Mouse (Mus musculus) kidney, adult 11 months (tissue): ENCODE results near the gene Clrn3.
"Not testable (repeated sequence)": the region's sequence is repeated elsewhere in the genome, so short reads cannot be mapped to it uniquely, and the experiment has no call there.

ENCODE experiments used
- DNase-seq: peaks from one replicate; pipeline ENCODE4 v3.0.0; 2022

Gene Clrn3

DNA sequence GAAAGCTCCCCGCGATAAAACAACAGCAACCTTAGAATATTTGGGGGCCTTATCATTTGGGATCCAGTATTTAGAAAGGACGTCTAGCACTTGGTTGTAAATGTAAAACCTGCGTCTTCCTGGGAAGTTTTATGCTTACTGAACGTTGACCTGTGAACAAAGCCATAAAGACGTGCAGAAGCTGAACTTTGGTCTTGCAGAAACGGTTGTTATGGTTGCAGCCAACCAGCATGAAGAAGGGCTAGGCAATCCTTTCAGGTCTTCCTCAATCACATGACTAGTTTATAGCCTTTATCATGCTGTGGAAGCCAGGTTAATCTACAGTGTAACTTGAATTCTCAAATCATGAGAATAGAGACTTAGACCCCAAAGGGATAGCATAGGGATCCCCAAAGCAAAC is at the start of gene Clrn3:
TSS of gene Clrn3 (minus strand) at position 140 of the 400 bp plus-strand sequence.
- DNase-seq: peak; percentile 75

DNA sequence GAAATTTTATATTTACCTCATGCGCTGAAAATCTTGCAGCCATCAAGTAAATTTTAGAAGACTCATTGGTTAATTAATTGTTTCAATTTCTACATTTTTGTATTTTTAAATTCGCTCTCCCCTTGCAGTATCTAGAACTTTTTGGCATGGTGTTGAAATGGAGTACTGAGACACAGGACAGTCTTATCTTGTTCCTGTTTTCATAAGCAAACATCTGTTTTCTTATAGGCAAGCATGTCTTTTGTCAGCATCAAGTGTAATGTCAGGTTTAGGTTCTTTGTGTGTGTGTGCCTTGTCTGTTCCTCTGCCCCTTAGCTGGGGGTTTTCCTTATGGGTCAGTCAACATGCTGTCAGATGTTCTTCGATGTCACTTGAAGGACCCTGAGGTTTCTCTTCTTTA is 47.9 kb upstream of the Clrn3 start:
- no peak for DNase-seq

DNA sequence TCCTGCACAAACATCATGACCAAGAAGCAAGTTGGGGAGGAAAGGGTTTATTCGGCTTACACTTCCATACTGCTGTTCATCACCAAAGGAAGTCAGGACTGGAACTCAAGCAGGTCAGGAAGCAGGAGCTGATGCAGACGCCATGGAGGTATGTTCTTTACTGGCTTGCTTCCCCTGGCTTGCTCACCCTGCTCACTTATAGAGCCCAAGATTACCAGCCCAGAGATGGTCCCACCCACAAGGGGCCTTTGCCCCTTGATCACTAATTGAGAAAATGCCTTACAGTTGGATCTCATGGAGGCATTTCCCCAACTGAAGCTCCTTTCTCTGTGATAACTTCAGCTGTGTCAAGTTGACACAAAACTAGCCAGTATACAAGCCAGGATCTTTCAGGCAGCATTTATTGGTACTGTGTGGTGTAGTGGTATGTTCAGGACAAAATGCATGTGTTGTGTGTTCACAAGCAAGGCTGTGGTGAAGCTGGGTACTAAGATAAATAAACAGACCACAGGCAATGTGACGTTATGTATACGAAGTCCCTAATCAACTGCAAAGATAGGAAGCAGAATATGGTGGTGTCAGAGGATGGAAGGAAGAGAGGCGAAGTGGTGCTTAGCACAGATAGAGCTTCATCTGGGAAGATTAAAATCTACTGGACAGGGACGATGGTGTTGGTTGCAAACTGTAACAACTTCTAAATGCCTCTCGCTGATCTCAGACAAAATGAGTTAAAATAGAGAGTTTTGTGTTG is 47.0 kb upstream of the Clrn3 start:
- DNase-seq: not testable (repeated sequence)

DNA sequence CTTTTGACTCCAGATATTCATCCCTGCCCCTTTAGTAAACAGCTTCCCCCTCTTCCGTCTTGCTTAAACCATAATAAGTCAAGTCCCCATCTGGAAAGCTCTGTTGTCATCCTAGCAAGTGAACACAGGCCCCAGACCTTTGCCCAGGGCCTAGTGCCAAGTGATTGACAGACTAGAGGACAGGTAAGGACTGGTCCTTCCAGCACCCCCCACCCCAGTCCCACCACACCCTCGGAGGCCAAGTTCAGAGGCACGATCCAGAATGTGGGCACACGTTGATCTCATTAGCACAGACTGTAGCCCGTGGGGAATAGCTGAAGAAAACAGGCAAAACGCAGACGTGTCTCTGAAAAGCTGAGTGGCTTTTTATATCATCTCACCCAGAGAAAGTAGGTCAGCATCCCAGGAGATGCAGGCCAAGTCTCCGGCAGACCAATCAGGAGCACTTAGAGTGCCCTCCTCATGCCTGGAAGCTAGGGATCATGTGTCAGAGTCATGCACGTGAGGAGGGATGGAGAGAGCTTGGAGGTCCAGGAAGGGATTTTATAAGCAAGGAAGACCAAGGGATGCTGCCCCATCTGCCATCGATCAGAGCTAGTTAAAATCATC is 43.6 kb upstream of the Clrn3 start:
- DNase-seq: no peak

DNA sequence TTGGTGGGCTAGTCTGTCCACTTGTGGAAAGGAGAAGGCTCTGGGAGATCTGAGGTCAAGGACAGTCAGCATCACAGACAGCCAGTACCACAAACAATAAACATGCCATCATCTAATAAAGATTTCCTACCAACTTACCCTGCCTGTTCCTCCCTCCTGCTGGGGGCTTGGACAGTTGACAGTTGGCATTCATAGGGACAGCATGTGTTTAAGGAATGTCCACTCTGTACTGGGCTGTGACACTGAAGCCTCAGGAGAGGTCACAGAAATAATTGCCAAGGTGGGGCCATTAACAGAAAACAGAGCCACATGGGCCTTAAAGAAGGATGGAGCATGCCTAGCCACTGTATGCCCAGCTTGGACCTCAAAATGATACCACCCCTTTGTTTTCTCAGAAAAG is 42.9 kb upstream of the Clrn3 start:
- no peak for DNase-seq

DNA sequence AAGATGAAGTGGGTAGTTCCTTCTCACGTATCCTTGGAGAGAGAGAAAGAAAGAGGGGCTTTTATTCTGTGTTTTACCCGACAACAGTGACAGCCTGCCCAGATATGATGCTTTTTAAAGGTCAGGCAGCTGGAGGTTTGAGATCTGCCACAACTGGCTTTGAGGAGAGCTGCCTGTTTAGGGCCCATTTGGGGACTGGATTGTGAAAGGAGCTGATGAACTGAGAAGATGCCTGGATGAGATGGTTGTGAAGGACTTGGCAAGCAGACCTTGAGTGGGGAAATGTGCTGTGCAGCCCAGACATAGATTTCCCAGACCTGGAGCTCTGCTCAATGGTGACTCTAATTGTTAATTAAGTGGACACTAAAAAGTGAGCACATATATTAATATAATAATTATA is 40.1 kb upstream of the Clrn3 start:
- no peak for DNase-seq

DNA sequence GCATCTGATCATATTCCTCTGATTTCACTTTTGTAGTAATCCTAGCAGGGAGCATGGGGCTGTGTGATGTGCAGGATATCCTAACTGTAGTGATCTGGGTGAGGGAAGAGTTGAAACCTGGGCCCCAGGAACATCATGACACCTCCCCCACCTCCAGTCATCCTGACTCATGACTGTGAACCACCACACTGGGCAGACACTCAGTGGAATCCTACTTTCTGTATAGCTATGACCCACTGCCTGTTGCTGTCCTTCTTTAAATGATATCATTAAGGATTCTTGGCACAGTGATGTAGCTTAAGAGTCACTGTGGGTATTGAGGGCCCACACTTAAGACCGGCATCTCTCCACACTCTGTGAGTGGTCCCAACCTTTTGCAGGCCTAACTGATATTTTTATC is 39.1 kb upstream of the Clrn3 start:
- DNase-seq: no peak

DNA sequence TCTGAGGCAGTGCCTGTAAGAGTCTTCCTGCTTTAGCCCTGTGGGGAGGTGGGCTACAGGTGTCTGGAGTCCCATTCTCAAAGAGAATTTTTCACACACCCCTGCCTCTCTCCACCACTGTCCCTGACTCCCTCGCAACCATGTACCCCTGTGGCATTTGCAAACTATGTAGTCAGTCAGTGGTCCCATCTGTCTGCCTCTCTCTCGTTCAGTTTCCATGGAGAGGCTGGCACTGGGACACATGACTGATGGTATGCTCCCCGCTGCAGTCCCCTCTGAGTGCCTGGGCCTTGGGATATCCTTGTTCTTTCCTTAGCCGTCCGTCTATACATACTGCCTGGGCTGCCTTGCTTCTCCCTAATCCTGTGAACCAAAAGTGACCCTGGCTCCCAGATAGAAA is 37.6 kb upstream of the Clrn3 start:
- no peak for DNase-seq

DNA sequence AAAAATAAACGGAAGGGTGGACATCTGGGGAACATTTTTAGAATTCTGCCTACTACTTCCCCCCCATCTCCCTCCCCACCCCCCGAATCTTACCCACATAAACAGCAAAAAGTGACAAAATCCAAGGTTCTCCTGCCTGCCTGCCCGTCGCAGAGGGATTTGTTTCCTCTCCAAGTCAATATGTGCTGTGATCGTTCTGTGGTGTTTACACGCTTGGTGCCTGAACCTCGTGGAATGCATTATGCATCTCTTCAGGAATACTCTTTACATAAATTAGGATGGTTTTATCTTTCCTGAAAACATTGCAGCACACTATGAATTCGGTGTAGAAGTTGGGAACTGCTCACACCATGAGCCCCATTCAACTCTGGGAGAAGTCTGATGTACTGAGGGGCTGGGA is 35.6 kb upstream of the Clrn3 start:
- DNase-seq: no peak

DNA sequence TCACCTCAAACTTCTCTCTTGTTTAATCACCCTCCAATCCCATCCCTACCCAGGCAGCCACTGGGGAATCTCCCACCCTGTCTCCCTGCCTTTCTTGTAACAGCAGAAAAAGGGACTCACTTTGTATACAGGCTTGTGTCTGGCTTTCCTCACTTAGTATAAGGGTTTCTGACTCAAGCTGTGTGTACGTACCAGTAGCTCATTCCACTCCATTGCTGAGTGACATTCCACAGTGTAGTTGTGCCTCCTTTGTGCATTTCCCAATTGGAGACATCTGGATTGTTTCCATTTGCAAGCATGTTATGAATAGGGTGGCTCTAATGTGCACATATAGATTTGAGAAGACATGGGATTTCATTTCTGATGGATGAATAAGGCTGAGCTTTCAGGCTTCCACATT is 31.8 kb upstream of the Clrn3 start:
- DNase-seq: no peak

DNA sequence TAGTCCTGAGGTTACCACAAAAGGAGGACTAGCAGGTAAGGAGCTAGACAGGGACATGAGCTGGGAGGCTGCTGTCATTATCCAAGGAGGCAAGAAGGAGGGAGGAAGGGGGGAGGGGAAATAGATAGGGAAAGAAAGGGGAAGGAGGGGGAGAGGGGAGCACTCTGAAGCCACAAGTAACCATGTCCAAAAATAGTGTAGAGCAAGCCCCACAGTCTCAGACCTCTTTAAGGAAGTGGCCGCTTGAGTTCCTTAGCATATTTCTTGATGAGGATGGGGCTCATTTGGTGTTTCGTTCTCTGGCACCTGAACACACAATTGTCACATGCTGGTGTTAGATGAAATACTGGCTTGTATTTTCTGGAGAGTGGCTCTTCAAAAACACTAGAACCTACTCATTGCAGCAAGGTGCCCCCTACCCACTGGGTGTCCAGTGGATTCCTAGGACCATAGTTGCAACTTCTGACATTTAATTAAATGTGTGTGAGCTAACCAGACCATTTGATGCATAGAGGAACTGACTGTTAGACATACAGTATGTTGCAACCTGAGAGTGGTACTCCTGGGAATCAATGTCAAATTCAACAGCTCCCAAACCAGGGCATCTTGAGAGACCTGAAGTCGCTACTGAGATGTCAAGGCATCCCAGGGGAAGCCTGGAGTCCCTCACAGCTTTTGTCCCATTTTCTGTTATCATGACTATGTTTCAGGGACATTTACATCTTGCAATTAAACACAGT is 28.4 kb upstream of the Clrn3 start:
- no peak for DNase-seq

DNA sequence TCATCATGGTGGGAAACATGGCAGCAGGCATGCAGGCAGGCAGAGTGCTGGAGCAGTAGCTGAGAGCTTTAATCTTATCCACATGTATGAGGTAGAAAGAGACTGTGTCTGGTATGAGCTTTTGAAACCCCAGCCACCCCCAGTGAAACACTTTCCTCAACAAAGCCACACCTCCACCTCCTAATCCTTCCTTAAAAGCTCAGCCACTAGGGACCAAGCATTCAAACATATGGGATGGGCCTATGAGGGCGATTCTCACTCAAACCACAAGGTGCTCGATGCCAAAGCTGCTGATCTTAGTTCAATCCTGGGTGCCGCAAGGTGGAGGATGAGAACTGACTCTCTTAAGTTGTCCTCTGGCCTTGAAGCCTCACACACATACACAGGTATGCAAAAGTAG is 25.1 kb upstream of the Clrn3 start:
- DNase-seq: no peak

DNA sequence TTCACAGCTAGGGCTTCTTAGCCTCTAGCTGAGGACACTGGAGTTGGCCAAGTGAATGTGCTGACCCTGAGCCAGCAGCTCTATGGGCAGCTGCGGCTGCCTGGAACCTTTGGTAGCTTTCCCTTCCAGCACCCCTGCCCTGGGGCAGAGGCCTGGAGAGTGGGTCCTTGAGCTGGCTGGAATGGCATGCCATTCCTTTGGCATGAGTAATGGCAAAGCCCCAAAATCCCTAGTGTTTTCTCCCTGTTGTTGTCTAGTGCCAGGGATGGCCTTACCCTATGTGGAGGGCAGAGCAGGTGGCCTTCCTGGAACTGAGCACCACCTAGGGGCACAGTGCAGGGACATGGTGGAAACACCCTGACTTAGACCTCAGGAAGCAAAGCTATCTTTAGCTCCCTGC is 23.1 kb upstream of the Clrn3 start:
- no peak for DNase-seq

DNA sequence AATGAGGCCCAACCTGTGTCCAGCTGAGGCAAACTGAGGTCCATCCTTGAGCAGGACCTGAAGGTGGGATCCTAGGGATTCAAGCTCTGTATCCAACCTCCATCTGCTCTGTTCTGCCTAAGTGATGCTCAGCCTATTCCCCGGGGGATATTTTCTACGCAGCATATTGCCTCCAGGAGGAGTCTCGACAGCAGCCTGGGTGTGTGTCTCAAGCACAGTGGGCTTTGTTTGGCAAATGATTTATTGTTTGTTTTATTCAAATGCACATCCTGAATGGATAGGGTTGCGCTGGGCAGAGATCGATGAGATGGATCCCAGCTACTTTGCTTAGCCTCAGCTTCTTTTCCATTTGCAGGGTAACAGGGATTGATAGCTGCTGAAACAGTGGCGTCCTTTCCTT is 20.0 kb upstream of the Clrn3 start:
- DNase-seq: no peak

DNA sequence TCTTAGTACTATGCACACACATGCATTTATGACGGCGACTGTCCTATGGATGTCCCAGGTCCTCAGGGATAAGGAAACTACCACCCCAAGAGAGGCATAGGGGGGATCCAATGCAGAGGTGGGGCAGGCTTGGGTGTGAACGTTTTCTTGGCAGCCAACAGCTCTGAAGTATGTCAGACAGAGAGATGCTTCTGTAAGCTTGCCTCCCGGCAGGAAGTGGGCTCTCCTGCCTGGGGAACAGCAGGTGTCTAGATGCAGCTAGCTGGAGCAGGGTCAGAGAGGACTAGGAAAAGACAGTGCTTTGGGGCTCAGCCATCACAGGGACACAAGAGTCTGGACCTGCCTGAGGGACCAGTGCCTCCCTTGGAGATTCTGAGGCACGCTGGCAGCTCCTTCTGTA is 18.1 kb upstream of the Clrn3 start:
- DNase-seq: no peak

DNA sequence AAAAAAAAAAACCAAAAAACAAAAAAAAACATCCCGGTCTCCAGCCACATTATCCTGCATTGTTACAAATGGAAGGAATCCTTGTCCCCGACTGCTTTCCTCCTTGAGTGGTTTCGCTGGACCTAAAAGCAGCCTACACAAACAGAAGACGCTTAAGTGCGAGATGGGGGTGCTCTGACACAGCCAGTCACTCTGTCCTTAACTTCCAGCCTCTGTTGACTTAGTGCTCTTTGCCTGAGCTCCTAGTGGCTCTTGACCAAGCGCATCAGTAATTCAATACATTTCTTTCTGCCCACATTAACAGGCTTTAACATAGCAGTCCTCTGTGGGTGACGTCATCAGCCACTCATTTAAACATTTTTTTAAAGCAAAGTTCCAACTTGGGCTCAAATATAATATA is 17.5 kb upstream of the Clrn3 start:
- no peak for DNase-seq

DNA sequence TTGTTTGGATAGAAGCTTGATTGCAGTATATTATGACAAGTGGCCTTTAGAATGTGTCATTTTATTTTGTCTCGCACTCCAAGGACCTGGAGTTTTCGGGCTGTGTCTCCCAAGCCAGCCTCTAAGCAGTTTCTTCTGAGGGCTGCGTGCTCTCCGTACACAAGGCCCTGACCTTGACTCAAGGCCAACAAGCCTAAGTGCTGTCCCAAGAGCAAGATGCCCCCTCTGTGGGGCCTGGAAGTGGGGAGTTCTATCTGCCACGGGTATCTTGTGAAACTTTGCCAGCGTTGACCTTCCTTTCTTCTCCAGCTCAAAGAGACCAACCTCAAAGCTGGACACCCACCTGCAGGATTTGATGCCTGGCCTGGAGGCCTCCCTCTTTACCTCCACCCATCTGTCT is 15.9 kb upstream of the Clrn3 start:
- DNase-seq: no peak

DNA sequence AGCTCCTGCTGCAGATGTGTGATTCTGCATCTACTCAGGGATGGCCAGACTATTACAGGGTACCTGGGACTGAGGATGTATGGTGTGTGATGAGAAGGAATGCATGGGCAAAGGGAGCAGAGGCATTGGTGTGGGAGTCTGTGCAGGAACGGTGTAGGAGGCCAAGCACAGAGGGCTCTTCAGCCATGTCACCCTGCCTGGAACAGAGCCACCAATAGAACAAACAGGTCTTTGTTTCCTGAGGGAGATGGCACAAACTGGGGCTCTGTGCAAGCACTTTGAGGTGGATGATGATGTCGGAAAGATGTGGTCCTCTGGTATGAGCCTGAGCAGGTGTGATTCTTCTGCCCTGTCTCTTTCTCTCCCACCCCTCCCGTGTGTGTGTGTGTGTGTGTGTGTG is 14.6 kb upstream of the Clrn3 start:
- DNase-seq: no peak

DNA sequence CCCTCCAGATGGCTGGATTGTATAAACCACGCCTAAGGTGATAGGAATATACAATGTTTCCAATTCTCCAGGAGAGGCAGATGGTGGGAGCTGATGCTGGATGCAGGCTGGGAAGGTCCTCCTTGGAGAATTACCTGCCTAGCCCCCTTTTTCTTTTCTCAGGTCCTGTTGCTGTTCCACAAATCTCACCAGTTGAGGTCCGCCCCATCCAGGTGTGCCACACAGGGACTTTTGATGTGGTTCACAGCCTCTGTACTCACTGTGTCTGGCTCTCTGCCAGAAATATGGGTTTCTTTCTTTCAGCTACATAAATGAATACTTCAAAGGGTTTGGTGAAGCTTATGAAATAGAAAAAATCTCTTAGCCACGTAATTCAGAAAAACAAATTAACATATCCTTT is 13.8 kb upstream of the Clrn3 start:
- no peak for DNase-seq

DNA sequence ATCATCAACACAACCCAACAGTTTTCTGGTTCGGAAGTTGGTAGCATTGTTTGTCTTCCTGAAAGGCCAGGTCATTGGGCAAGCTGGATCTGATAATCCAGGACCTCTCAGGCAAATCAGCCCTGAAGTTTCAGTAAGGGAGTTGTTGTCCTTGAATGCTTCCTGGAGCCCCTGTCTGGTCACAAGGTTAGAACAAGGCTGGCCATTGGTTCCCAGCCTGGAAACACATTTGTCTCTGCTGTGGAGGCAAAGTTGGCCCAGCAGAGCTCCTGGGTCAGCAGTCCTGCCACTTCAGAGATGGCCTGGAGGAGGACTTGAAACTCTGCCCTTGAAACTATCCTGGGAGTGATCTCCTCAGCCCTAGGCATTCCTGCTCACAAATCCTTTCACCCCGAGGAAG is 11.0 kb upstream of the Clrn3 start:
- peak; percentile 9 for DNase-seq

DNA sequence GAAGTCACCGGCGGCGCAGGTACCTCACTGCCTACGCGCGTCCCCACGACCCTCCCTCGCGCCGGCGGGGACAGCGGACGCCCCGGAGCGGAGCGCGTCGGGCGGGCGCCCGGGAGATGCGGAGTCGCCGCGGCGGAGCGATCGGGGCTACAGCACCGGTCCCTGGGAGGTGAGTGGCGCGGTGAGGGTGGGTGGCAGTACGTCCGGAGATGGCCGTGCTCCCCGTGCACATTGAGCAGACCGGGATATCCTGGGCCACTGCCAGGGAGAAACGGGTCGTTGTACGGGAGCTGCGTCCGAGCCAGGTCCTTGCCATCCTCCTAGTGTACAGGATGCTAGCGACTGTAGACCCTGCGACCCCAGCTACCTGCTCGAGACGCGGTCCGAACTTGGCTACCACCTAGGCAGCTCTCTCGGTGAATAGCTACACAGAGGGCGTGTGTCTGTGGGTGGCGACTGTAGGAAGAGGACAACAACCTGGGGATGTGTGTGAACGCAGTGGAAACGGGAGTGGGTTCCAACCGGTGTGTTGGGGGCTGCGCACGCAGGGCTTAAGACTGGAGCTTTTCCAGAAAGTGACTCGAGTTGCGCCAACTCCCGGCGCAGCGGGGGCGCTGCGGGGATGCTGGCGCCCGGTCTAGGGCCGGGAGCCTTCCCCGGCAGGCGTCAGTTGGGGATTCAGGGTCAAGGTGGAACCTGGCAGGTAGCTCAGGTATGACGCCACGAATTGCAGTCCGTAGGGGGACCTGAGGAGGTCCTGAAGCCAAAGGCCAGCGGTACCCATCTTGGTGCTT is 9.7 kb upstream of the Clrn3 start:
- peak; percentile 22 for DNase-seq

DNA sequence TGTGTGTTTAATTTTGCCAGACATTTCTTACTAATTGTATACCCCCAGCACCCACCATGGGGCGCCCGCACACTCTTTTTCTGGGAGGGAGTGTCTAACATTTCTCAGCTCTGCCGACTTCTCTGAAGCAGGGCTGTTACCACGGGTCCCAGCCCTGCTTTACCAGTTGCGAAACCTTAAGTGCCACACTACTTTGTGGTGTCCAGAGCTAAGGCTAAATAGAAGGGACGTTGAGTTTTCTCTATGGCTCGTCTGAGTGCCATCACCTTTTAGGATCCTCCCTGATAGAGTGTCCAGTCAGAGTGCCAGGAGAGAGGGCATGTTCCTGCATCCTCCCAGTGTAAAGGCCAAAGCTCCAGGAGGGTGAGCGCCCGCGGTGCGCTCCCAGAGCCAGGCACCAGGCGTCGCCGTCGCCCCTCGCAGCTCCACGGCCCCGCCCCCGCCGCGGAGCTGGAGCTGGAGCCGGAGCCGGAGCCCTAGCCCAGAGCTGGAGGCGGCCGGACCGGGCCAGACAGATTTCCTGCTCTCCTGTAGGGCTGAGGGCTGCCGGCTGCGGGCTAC is 9.0 kb upstream of the Clrn3 start, which contains the start of gene Ptpre:
TSS of gene Ptpre (plus strand) at position 141 of the 561 bp plus-strand sequence.
- peak; percentile 88 for DNase-seq

DNA sequence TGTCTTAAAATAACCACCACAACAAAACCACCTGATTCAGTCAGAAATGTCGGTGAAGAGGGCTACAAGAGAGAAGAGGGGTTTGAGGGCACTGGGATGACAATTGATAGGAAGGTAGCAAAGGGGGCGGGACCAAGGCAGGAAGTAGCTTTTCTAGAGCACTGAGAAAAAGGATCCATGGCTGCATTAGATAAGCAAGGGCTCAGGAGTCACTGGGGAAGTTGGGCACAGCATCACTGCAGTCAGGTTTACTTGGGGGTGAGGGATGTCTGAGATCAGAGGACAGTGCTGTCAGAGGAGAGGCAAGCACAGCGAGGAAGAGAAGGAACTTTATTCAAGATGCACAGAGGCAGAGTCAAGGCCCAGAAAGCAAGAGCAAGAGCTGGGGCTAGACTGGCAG is 7.5 kb upstream of the Clrn3 start:
- DNase-seq: no peak
